Mouse (Mus musculus): Measurements from ENCODE around the gene Kif22. TPM values are rescaled to one million over a fixed set of nuclear protein-coding genes. Genes with fewer than 3 reads are reported as not detected.

Kif22 gene
- polyA plus RNA-seq, 1 experiment from 2014 or later = 67.6 TPM

DNA sequence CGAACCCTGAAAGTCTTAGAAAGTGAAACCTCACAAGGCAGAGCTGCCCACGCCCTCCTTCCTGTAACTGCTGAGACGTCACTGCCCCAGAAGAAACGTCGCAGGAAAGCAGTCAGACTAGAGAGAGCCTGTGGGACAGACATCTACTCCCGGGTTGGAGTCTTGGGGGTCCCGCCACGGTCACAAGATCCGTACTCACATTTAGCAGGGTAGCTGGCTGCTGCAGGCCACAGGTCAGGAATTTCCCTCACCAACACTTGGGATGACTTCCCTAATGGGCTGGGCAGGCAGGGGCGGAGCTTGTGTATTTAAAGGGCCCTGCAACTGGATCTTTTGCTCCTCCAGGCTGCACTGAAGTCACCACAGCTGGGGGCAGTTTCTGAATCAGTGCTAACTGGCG is 28.0 kb downstream of the Kif22 start, which contains the start of gene Mvp:
Gene Mvp (minus strand): TSS at position 302 of the 400 bp plus-strand sequence.
- H3K4me2 ChIP-seq (replicated peaks) = peak within 1 kb of the TSS; percentile 7; the same call in 1 of the 2 replicates
- no peak within 1 kb of the TSS for H3K9ac ChIP-seq (replicated peaks)
- peaks cover 44% of the 10 kb centered on the region for H3K4me1 ChIP-seq
- whole genome bisulfite sequencing = 76% methylated on average over 11 of the region's 11 CpGs
- ATAC-seq (replicated peaks) = no peak
- peak within 1 kb of the TSS; percentile 6; the same call in 1 of the 2 replicates for H3K4me3 ChIP-seq
- H3K36me3 ChIP-seq = peaks cover 17% of the 10 kb centered on the region
- H3K27ac ChIP-seq (replicated peaks) = peak within 1 kb of the TSS; percentile 98; the same call in 1 of the 2 replicates
- H3K27me3 ChIP-seq = no peaks in the 10 kb centered on the region
- H3K9me3 ChIP-seq = no peaks in the 10 kb centered on the region

DNA sequence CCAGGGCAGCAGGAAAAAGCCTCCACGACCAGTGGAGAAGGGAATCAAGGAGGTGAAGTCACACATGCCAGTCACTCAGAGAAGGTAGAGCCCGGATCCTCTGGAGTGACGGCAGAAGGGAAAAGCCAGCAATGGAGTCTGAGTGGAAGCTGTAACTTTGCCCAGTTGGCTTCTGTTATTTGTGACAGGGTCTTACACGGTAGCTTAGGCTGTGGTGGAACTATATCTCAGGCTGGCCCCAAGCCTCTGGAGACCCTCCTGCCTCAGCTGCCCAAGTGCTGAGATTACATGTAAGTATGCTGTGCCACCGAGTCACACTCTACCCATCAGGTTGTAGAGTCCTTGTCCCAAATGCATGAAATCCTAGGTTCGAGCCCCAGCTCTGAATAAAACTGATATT is 28.9 kb downstream of the Kif22 start:
- Histone ChIP-seq H3K4me2 (replicated peaks) (no peak overlapping the region), H3K9ac (replicated peaks) (no peak overlapping the region), H3K9me3 (no peaks in the 10 kb centered on the region), H3K4me3 (no peak overlapping the region), H3K27ac (replicated peaks) (no peak overlapping the region), H3K27me3 (no peaks in the 10 kb centered on the region), H3K4me1 (peaks cover 44% of the 10 kb centered on the region), H3K36me3 (peaks cover 17% of the 10 kb centered on the region)
- WGBS = 90% methylated on average over 6 of the region's 6 CpGs
- ATAC-seq (replicated peaks) = no peak

DNA sequence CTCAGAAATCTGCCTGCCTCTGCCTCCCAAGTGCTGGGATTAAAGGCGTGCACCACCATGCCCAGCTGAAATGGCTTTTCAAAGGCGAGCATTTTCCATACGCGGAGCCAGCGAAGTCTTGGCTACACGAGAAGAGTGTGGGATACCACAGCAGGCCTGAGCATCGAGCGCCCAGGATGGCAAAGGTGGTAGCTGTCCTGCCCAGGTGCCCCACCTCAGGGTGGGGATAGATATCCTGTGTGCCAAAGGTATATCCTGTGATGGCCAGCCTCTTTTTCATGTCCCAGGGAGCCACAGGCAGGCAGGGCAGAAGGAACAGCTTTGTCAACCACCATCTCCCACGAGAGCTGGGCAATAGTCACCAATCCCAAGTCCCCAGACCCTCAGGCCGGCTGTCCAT is 29.4 kb downstream of the Kif22 start:
- no peak overlapping the region for H3K9ac ChIP-seq (replicated peaks)
- H3K4me1 ChIP-seq = peaks cover 43% of the 10 kb centered on the region
- no peak for ATAC-seq (replicated peaks)
- 94% methylated on average over 10 of the region's 10 CpGs for WGBS
- no peaks in the 10 kb centered on the region for H3K9me3 ChIP-seq
- H3K4me2 ChIP-seq (replicated peaks) = no peak overlapping the region
- H3K27me3 ChIP-seq = no peaks in the 10 kb centered on the region
- no peak overlapping the region for H3K4me3 ChIP-seq
- peaks cover 17% of the 10 kb centered on the region for H3K36me3 ChIP-seq
- H3K27ac ChIP-seq (replicated peaks) = no peak overlapping the region

DNA sequence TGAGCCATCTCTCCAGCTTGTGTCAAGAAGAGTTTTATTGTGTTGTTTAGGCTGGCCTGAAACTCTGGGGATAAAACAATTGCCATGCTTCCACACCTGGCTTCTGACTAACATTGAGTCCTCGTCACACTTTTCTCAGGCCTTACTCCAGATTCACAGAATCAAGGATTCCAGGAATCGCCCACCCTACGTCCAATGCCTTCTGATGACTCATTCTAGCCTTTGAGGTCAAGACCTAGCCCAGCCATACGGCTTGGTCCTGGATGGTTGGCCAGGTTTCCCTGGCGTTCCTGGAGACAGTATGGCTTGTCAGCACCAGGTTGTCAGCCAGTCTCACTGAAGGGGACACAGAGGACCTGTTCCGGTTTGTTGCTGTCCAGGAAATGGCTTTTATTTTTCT is 29.9 kb downstream of the Kif22 start:
- WGBS = 93% methylated on average over 6 of the region's 6 CpGs
- H3K4me2 ChIP-seq (replicated peaks) = no peak overlapping the region
- H3K9me3 ChIP-seq = no peaks in the 10 kb centered on the region
- ATAC-seq (replicated peaks) = no peak
- H3K4me1 ChIP-seq = peaks cover 38% of the 10 kb centered on the region
- H3K27me3 ChIP-seq = no peaks in the 10 kb centered on the region
- peaks cover 17% of the 10 kb centered on the region for H3K36me3 ChIP-seq
- H3K27ac ChIP-seq (replicated peaks) = no peak overlapping the region
- H3K9ac ChIP-seq (replicated peaks) = no peak overlapping the region
- no peak overlapping the region for H3K4me3 ChIP-seq

DNA sequence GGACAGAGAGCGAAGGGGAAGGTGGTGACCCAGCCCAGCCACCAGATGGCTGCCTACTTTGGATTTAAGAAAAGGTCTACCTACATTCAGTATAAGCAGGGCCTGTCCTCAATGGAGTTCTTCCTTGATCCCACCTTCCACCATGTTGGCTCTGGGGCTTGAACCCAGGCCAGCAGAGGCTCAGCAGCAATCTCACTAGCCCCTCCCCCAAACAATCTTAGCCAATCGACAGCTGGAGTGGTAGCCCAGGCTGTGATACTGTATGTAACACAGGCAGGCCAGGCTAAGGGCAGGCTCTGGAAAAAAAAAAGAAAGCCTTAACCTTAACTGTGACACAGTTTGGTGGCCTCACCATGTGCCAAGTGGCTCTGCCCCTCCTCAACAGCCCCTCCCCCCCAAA is 30.6 kb downstream of the Kif22 start:
- 70% methylated on average over 2 of the region's 2 CpGs for WGBS
- ATAC-seq (replicated peaks) = no peak
- H3K27ac ChIP-seq (replicated peaks) = no peak overlapping the region
- peaks cover 17% of the 10 kb centered on the region for H3K36me3 ChIP-seq
- H3K9ac ChIP-seq (replicated peaks) = no peak overlapping the region
- peaks cover 37% of the 10 kb centered on the region for H3K4me1 ChIP-seq
- no peaks in the 10 kb centered on the region for H3K9me3 ChIP-seq
- H3K27me3 ChIP-seq = no peaks in the 10 kb centered on the region
- H3K4me2 ChIP-seq (replicated peaks) = no peak overlapping the region
- no peak overlapping the region for H3K4me3 ChIP-seq

DNA sequence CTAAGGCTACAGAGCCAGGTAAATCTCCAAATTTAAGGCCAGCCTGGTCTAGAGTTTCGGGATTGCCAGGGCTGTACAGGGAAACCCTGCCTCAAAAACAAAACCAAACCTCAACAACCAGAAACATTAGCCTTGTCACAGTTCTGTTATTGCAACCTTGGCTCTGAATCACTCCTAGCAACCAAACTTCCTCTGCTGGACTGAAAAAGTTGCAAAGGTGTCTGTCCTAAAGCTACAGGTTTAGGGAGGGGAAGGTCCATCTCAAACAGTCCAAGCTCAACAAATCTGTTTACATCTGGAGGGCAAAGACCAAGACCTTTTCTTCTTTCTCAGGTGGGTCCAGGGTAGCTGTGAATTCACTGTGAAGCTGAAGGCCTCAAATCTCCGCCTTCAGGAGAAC is 31.2 kb downstream of the Kif22 start:
- H3K27me3 ChIP-seq = no peaks in the 10 kb centered on the region
- no peak for ATAC-seq (replicated peaks)

DNA sequence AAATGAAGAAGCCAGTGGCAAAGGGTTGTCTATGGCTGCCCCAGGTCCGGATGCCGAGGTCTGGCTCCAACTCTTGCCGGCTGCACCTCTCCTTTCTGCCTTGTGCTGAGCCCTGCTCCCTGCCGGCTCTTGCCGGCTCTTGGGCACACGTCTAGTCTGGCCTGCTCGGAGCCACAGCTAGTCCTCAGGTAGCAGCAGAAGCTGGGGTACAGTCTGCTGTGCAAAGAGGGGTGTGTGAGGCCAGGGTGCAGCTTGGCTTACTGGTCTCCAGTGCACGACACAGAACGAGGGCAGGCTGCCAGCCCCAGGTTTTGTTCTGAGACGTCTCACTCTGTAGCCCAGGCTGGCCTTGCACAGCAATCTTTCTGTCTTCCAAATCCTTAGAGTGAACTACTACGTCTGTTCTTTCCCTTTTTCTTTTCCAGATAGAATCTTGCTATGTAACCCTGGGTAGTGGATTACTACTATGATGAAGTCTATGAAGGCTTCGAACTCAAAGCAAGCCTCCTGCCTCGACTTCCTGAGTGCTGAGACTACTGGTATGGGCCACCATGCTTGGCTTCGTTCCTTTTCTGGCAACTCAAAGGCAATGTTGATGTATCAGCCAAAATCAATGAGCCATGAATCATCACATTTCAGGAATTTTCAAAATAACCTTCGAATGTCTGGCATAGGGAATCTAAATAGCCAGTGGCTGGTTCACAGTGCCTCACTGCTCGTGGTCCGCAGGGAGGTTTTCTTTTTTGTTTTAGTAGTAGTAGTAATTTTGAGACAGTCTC is 32.8 kb downstream of the Kif22 start:
- H3K4me3 ChIP-seq = no peak overlapping the region
- H3K9ac ChIP-seq (replicated peaks) = no peak overlapping the region
- peaks cover 7% of the 10 kb centered on the region for H3K36me3 ChIP-seq
- H3K27me3 ChIP-seq = no peaks in the 10 kb centered on the region
- peaks cover 21% of the 10 kb centered on the region for H3K4me1 ChIP-seq
- WGBS = 81% methylated on average over 17 of the region's 17 CpGs
- no peak for ATAC-seq (replicated peaks)
- no peak overlapping the region for H3K4me2 ChIP-seq (replicated peaks)
- H3K9me3 ChIP-seq = no peaks in the 10 kb centered on the region
- H3K27ac ChIP-seq (replicated peaks) = peak overlapping the region; percentile 92

More for the DNA sequence above, 31.2 kb downstream of the Kif22 start:
- Histone ChIP-seq H3K4me3 (no peak overlapping the region), H3K4me1 (peaks cover 35% of the 10 kb centered on the region), H3K36me3 (peaks cover 17% of the 10 kb centered on the region), H3K4me2 (replicated peaks) (no peak overlapping the region), H3K27ac (replicated peaks) (no peak overlapping the region), H3K9ac (replicated peaks) (no peak overlapping the region), H3K9me3 (no peaks in the 10 kb centered on the region)
- WGBS = 96% methylated on average over 2 of the region's 2 CpGs

DNA sequence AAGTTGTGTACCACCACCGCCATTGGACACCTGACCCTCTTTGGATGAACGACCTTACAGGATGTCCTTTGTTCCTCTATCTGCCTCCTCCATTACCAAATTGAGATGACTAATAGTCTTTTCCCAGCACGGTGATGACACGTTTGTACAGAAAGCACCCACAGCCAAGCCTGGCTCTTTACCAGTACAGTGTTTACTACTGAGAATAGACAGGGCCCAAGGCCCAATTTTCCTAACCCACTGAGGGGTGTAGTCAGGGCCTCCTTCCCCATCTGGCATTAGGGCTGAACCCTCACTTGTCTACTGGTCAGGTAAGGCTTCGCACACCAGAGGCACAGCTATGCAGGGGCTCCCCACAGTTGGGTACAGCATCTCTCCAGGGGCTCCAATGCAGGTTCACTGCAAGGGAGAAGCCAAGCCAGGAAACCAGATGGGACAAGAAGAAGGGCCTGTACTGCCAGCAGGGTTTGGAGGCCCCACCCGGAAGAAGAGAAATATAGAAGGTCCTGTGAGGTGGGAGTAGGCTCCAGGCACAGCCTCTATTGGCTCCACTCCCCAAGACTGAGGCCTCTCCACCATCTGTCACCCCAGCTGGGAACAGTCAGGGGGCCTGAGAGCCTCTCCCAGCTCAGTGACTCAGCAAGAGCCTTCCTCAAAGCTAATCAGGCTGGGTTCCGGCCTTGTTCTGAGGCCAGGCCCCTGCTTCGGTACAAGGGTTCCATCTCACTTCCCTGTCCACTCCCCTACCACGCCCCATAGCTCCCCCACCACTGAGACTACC is 33.8 kb downstream of the Kif22 start:
- Histone ChIP-seq H3K4me3 (no peak overlapping the region), H3K27me3 (no peaks in the 10 kb centered on the region), H3K9me3 (no peaks in the 10 kb centered on the region), H3K9ac (replicated peaks) (no peak overlapping the region), H3K36me3 (peaks cover 3% of the 10 kb centered on the region; the same call in 1 of the 2 replicates), H3K4me1 (peaks cover 15% of the 10 kb centered on the region), H3K27ac (replicated peaks) (peak overlapping the region; percentile 92), H3K4me2 (replicated peaks) (no peak overlapping the region)
- 57% methylated on average over 9 of the region's 9 CpGs for WGBS
- peak; percentile 91 for ATAC-seq (replicated peaks)

DNA sequence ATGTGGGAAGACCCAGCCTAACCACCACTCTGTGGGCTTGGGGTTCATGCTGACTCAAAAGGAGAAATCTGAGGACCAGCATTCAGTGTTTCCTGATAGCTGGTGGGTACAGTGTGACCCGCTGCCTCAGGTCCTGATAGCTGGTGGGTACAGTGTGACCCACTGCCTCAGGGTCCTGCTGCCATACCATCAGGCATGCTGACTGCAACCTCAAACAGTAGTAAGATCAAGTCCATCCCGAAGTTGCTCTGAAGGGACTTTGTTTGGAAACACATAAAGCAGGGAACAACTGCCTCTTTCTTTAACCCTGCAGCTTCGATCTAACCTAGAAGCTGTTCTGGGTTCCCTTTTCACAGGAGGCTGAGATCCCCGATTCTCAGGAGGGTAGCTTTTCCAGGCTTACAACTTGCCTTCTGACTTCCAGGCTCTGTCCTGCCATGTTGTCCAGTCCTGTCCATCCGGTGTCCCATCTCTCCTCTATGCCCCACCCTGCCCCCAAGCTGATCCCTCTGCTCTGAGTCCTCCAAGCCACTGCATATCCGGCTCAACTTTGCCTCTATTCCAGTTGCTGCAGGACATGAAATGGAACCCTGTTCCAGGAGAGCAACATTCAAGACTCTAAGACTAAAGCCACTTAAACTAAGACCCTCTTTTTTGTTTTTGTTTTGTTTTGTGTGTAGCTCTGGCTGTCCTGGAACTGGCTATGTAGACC is 34.8 kb downstream of the Kif22 start:
- no peak overlapping the region for H3K9ac ChIP-seq (replicated peaks)
- peaks cover 15% of the 10 kb centered on the region for H3K4me1 ChIP-seq
- 79% methylated on average over 6 of the region's 6 CpGs for WGBS
- H3K9me3 ChIP-seq = no peaks in the 10 kb centered on the region
- no peaks in the 10 kb centered on the region for H3K27me3 ChIP-seq
- no peak for ATAC-seq (replicated peaks)
- H3K27ac ChIP-seq (replicated peaks) = peak overlapping the region; percentile 92
- no peak overlapping the region for H3K4me3 ChIP-seq
- no peak overlapping the region for H3K4me2 ChIP-seq (replicated peaks)
- H3K36me3 ChIP-seq = no peaks in the 10 kb centered on the region

DNA sequence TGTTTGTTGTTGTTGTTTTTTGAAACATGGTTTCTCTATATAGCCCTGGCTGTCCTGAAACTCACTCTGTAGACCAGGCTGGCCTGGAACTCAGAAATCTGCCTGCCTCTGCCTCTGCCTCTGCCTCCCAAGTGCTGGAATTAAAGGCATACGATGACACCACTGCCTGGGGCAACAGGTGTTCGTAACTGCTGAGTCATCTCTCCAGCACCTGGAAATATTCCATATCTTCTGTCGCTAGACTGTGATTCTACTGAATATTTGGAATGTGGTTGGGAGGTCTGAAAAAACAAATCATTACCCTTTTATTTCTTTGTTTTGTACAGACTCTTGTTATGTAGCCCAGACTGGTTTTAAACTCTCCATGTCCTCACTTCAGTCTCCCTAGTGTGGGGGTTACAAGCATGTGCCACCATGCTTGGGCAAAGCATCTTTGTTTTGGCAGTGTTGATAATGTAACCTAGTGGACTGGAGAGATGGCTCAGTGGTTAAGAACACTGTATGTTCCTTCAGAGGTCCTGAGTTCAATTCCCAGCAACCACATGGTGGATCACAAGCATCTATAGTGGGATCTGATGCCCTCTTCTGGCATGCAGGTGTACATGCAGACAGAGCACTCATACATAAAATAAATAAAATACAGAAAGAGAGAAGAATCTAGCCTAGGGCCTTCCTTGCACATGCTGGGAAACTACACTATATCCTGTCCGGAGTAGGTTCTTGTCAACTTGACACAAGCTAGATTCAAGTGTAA is 38.0 kb downstream of the Kif22 start:
- Histone ChIP-seq H3K4me1 (peaks cover 13% of the 10 kb centered on the region), H3K27me3 (no peaks in the 10 kb centered on the region), H3K4me3 (no peak overlapping the region), H3K27ac (replicated peaks) (no peak overlapping the region), H3K36me3 (no peaks in the 10 kb centered on the region), H3K9me3 (no peaks in the 10 kb centered on the region), H3K4me2 (replicated peaks) (no peak overlapping the region), H3K9ac (replicated peaks) (no peak overlapping the region)
- WGBS = 87% methylated on average over 4 of the region's 4 CpGs
- ATAC-seq (replicated peaks) = no peak

DNA sequence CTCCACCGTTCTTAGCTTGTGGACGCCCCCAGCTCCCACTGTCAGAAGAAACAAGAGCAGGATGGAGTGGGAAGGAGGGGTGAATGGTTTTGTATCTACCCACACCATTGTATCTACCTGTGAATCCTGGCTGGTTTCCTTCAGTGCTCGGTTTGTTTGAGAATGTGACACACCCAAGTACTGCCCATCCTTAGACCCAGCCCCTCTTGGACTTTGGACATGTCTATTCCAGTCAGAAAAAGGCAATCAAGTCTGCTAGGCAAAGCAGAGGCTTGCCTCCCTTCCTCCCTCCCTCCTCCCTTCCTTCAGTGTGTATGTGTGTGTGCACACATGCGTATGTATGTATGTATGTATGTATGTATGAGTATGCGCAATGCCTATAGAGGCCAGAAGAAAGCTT is 38.7 kb downstream of the Kif22 start:
- Histone ChIP-seq H3K4me2 (replicated peaks) (no peak overlapping the region), H3K9ac (replicated peaks) (no peak overlapping the region), H3K9me3 (no peaks in the 10 kb centered on the region), H3K27me3 (no peaks in the 10 kb centered on the region), H3K36me3 (no peaks in the 10 kb centered on the region), H3K4me1 (peaks cover 7% of the 10 kb centered on the region), H3K4me3 (no peak overlapping the region), H3K27ac (replicated peaks) (no peak overlapping the region)
- no peak for ATAC-seq (replicated peaks)
- 93% methylated on average over 5 of the region's 5 CpGs for WGBS

Data from forebrain, embryonic 15.5 days (tissue).